Mouse (Mus musculus) heart, adult 8-10 months (tissue): ENCODE measurements around the gene Ogfod2. TPM values are rescaled to one million over a fixed set of nuclear protein-coding genes. Genes with fewer than 3 reads are reported as not detected.

Experiments
- DNase-seq: peaks from one replicate; pipeline ENCODE4 v3.0.0; 2022; ENCODE audit warnings: low spot score
- total RNA-seq, 4 experiments: library from RNA; stranded (reverse); gene quantifications; 2 replicates each; pipeline ENCODE4 v1.2.4; 2022

Ogfod2 gene
- total RNA-seq, 4 experiments from 2014 or later, result 14.1 to 20.7 (median 19.2) TPM

DNA sequence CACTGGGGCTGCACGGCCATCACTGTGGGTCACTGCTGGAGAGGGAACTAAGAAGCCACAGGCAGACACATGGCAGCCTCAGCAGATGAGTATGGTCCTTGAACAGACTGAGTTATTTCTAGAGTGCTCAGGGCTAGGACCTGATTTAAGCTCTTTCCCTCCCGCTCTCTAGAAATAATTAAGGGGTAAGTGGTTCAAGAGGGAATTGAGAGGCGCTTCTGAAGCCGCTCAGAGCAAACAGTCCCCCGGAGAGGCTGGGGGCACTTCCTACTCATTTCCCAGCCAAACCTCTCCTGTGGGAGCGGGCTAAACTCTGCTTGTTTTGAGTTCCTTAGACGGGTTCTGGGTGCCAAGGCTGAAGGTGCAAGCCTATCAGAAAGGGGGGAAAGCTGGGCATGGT, 38.8 kb downstream of the Ogfod2 start:
- no peak for DNase-seq

GRCm38 (mm10) chr5:124152734-124153133, 40.6 kb downstream of the Ogfod2 start:
- no peak for DNase-seq

DNA sequence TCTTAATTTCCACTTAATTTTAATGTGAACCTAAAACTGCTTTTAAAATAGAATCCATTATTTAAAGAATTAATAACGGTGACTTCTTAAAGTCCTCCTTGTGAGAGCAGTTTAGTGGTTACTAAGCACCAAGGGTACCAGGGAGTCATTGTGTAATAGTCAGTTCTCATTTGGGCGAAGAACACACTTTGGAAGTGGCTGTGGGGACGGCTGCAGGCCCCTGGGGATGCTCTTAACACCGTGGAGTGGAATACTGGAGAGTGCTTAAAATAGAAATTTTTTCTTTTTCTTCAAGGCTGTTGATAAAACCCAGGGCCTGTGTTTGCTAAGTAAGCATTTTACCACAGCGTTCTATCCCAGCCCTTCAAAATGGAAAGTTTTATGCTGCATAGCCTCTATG, 43.8 kb downstream of the Ogfod2 start:
- no peak for DNase-seq

DNA sequence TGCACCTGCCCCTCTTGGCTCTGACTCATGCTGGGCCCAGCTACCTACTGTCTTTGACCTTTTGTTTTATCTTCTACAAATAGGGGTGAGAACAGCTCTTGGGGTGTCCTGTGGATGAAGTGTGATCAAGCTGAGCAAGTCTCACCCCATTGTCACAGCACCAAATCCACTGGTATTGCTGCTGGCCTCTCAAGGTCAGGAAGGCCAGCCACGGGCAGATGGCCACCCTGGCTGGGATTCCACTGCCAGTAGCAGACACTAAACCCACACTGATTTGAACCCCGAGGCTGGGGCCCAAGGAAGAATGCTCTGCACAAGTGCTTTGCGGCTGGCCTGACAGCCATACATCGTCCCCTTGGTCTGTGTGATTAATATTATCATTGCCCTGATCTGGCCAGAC, 46.2 kb downstream of the Ogfod2 start:
- no peak for DNase-seq

GRCm38 (mm10) chr5:124159453-124159852, 47.4 kb downstream of the Ogfod2 start:
- no peak for DNase-seq

DNA sequence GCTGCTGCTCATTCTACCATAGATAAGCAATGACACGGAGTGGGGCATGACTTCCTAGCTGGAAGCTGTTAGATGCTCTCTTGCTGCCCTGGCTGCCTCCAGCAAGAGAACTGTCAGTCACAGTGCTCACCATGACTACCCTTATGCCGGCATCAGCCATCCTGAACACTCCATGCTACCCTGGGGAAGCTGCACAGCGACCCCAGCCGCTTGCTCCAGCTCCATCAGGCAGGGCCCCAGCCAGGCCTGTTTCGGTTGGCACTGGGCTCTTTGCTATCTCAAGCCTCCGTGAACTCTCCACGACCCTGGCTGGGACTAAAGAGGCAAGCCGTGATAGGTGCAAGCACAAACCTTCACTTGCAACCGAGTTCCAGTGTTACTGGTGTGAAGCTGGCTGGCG, 49.7 kb downstream of the Ogfod2 start:
- DNase-seq, result no peak

GRCm38 (mm10) chr5:124162577-124162976, 50.5 kb downstream of the Ogfod2 start:
- DNase-seq, result peak; percentile 77

DNA sequence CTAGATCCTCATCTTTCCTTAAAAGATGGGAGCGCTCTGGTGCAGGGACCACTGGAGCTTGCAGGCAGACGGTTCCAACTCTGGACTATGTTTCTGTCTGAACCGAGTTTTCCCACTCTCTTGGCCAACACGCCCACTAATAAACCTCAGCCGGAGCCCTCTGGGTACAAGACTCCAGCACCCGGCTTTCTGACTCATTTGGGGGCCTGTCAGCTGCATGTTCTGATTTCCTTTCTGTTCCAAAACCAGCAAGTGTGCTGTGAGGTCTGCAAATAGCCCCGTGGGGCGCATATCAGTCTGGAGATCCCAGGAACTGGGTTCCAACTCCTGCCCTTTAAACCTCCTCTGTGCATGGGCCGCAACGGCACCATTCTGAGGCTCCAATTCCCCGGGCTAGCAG, 51.3 kb downstream of the Ogfod2 start:
- no peak for DNase-seq

Other genes with a start within 250 kb of the Ogfod2 start
- gene Hcar2, start 246.8 kb upstream of the Ogfod2 start, total RNA-seq, result 1 to 10 TPM in 1 of 4 experiments, under 1 TPM in 2, not detected in 1; 0.12 to 2.0 (median 0.22) TPM
- gene Hcar1, start 232.3 kb upstream of the Ogfod2 start, total RNA-seq, result under 1 TPM; 0.31 to 0.52 (median 0.42) TPM
- gene Denr, start 205.1 kb upstream of the Ogfod2 start, total RNA-seq, result 10 to 100 TPM; 45.9 to 52.4 (median 50.6) TPM
- under 1 TPM in 1 of 4 experiments, not detected in 3; 0.92 TPM for gene Gm43518, start 184.9 kb upstream of the Ogfod2 start, total RNA-seq
- gene Ccdc62, start 181.6 kb upstream of the Ogfod2 start, total RNA-seq, result 1 to 10 TPM in 3 of 4 experiments, under 1 TPM in 1; 0.60 to 3.8 (median 2.0) TPM
- 10 to 100 TPM; 11.5 to 15.5 (median 13.7) TPM for gene Hip1r, start 138.7 kb upstream of the Ogfod2 start, total RNA-seq
- 10 to 100 TPM; 13.7 to 24.0 (median 16.5) TPM for gene Vps37b, start 80.0 kb upstream of the Ogfod2 start, total RNA-seq
- 10 to 100 TPM in 3 of 4 experiments, 1 to 10 TPM in 1; 9.5 to 11.9 (median 11.1) TPM for gene Abcb9, start 16.5 kb upstream of the Ogfod2 start, total RNA-seq
- 10 to 100 TPM; 34.8 to 38.4 (median 37.4) TPM for gene Arl6ip4, start 3.8 kb downstream of the Ogfod2 start, total RNA-seq
- gene Pitpnm2, start 137.5 kb downstream of the Ogfod2 start, total RNA-seq, result 10 to 100 TPM; 39.8 to 52.2 (median 44.5) TPM
- 1 to 10 TPM; 3.6 to 5.7 (median 5.0) TPM for gene Mphosph9, start 215.7 kb downstream of the Ogfod2 start, total RNA-seq
- 10 to 100 TPM; 13.8 to 15.3 (median 14.5) TPM for gene 2810006K23Rik, start 215.8 kb downstream of the Ogfod2 start, total RNA-seq